Mouse (Mus musculus) skeletal muscle tissue, adult 2 months (tissue): ENCODE results near the gene Gcgr.

Experiments used
- DNase-seq: peaks from one replicate; pipeline ENCODE4 v3.0.0-alpha.2; 2012; ENCODE audit warnings: low read depth, low spot score

The Gcgr gene

GRCm38 (mm10) chr11:120588531-120588930, 58.0 kb downstream of the Gcgr start:
- DNase-seq, result no peak
